Mouse (Mus musculus): ENCODE measurements around the gene Slc4a2. TPM values are rescaled to one million over a fixed set of nuclear protein-coding genes. Genes with fewer than 3 reads are reported as not detected.

The Slc4a2 gene
- polyA plus RNA-seq, 1 experiment from 2014 or later = 14.8 TPM

- Histone ChIP-seq H3K27ac (replicated peaks; ENCODE audit: low read depth, low read length) (no peak overlapping the region), H3K4me2 (ENCODE audit: low read length) (no peak overlapping the region), H3K4me1 (ENCODE audit: control insufficient read depth, insufficient read depth, low read length) (peaks cover 17% of the 10 kb centered on the region; the same call in 1 of the 2 replicates), H3K36me3 (ENCODE audit: control insufficient read depth, insufficient read depth, low read length) (peaks cover 75% of the 10 kb centered on the region), H3K27me3 (ENCODE audit: control insufficient read depth, insufficient read depth, low read length) (no peaks in the 10 kb centered on the region), H3K9me3 (ENCODE audit: control insufficient read depth, low read length) (no peaks in the 10 kb centered on the region), H3K9ac (replicated peaks; ENCODE audit: low read length) (no peak overlapping the region), H3K4me3 (replicated peaks; ENCODE audit: low read depth, low read length) (no peak overlapping the region)
- WGBS = 96% methylated on average over 5 of the region's 5 CpGs
- ATAC-seq (ENCODE audit: low FRiP score, low TSS enrichment) (no peak), DNase-seq (no peak)
These were observed 63.1 kb downstream of the Slc4a2 start for GRCm38 (mm10) chr5:24486738-24487137.

DNA sequence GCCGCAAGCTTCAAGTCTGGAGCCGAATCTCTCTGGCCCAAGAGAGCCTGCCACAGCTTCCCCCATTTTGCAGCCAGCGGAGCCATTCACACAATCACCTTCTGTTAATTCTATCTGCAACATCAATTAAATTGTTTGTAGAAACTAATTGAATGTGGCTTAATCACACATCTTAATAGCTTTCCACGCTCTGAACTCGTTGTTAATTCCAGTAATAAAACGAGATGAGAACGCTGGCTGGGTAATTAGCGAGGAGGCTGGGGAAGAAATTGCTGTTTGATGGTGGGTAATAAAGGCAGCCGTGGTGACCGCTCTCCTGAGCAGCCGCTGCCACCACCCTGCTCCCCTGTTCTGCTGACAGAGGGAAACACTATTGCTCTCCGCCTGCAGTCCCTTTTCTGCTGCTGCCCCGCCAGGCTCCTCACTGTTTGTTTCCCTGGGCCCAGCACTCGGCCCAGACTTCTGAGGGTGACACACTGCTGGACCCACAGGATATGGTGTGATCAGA is 66.8 kb downstream of the Slc4a2 start:
- Histone ChIP-seq H3K4me1 (ENCODE audit: control insufficient read depth, insufficient read depth, low read length) (0 out of 2 replicates have a peak, but pooled peaks cover 9% of the 10 kb centered on the region), H3K27ac (replicated peaks; ENCODE audit: low read depth, low read length) (no peak overlapping the region), H3K27me3 (ENCODE audit: control insufficient read depth, insufficient read depth, low read length) (no peaks in the 10 kb centered on the region), H3K36me3 (ENCODE audit: control insufficient read depth, insufficient read depth, low read length) (peaks cover 76% of the 10 kb centered on the region), H3K9me3 (ENCODE audit: control insufficient read depth, low read length) (no peaks in the 10 kb centered on the region), H3K4me2 (ENCODE audit: low read length) (no peak overlapping the region), H3K4me3 (replicated peaks; ENCODE audit: low read depth, low read length) (no peak overlapping the region), H3K9ac (replicated peaks; ENCODE audit: low read length) (no peak overlapping the region)
- WGBS = 78% methylated on average over 14 of the region's 14 CpGs
- no peak for ATAC-seq (ENCODE audit: low FRiP score, low TSS enrichment)
- DNase-seq = no peak

Other genes with a start within 250 kb of the Slc4a2 start
- gene Kcnh2, start 72.2 kb upstream of the Slc4a2 start, polyA plus RNA-seq (2014; fragmentation: Nextera tagmentation; extraction: Ambion mirVana) = 10.2 and 13.1 TPM in 2 replicates
- gene Nos3, start 59.0 kb upstream of the Slc4a2 start, polyA plus RNA-seq (2014; fragmentation: Nextera tagmentation; extraction: Ambion mirVana) = 5.1 and 7.0 TPM in 2 replicates
- 0.72 and 1.0 TPM in 2 replicates for gene Atg9b, start 31.7 kb upstream of the Slc4a2 start, polyA plus RNA-seq (2014; fragmentation: Nextera tagmentation; extraction: Ambion mirVana)
- 45.3 and 52.1 TPM in 2 replicates for gene Abcb8, start 30.2 kb upstream of the Slc4a2 start, polyA plus RNA-seq (2014; fragmentation: Nextera tagmentation; extraction: Ambion mirVana)
- not detected in 2 replicates for gene Asic3, start 10.4 kb upstream of the Slc4a2 start, polyA plus RNA-seq (2014; fragmentation: Nextera tagmentation; extraction: Ambion mirVana)
- gene Cdk5, start 307 bp upstream of the Slc4a2 start, polyA plus RNA-seq (2014; fragmentation: Nextera tagmentation; extraction: Ambion mirVana) = 110 and 136 TPM in 2 replicates
- 91.8 and 105 TPM in 2 replicates for gene Fastk, start 21.4 kb downstream of the Slc4a2 start, polyA plus RNA-seq (2014; fragmentation: Nextera tagmentation; extraction: Ambion mirVana)
- 51.0 and 64.1 TPM in 2 replicates for gene Tmub1, start 24.0 kb downstream of the Slc4a2 start, polyA plus RNA-seq (2014; fragmentation: Nextera tagmentation; extraction: Ambion mirVana)
- gene Agap3, start 28.3 kb downstream of the Slc4a2 start, polyA plus RNA-seq (2014; fragmentation: Nextera tagmentation; extraction: Ambion mirVana) = 65.1 and 79.0 TPM in 2 replicates
- gene Gbx1, start 103.4 kb downstream of the Slc4a2 start, polyA plus RNA-seq (2014; fragmentation: Nextera tagmentation; extraction: Ambion mirVana) = 0.05 and 0.12 TPM in 2 replicates
- 0.09 and 0.12 TPM in 2 replicates for gene Asb10, start 117.1 kb downstream of the Slc4a2 start, polyA plus RNA-seq (2014; fragmentation: Nextera tagmentation; extraction: Ambion mirVana)
- not detected in 2 replicates for gene 4931409K22Rik, start 133.0 kb downstream of the Slc4a2 start, polyA plus RNA-seq (2014; fragmentation: Nextera tagmentation; extraction: Ambion mirVana)
- gene Abcf2, start 153.6 kb downstream of the Slc4a2 start, polyA plus RNA-seq (2014; fragmentation: Nextera tagmentation; extraction: Ambion mirVana) = 79.3 and 88.1 TPM in 2 replicates
- gene Chpf2, start 162.9 kb downstream of the Slc4a2 start, polyA plus RNA-seq (2014; fragmentation: Nextera tagmentation; extraction: Ambion mirVana) = 12.4 and 19.4 TPM in 2 replicates
- 158 and 199 TPM in 2 replicates for gene Smarcd3, start 200.6 kb downstream of the Slc4a2 start, polyA plus RNA-seq (2014; fragmentation: Nextera tagmentation; extraction: Ambion mirVana)